In the genomic region with DNA sequence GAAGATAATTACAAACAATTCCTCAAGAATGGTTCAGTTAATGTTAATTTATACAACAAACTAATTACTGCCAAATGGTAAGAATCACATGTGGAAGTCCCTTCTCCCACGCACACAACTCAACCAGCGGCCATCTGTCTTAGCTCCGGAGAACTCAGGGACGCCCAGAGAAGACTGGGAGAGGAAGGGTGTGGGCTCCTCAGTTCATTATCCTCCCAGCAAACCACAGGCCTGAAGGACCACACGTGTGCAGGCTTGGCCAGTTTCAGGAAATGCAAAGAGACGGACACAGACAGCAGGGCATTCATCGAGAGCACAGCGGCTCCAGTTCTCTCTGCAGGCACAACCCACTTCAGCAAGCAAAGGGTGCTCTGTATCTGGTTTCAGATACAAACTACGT, we compare ENCODE assay signal across 10 mouse cellular contexts.
DNase-seq lines count a peak whose midpoint lies in the region; ATAC-seq and TF ChIP-seq lines count a peak whose summit lies in the region.
"Had no signal": no experiment of that assay in that cellular context is flagged by ENCODE, and none has a peak within 500 bp of the region (broad histone marks: within the 10 kb centered on the region; RNA-seq: fewer than 3 reads in every experiment).

No protein-coding gene starts in this region.

- DNase-seq in cerebellum, postnatal 10 days, result peak; percentile 36 to 42
- no peak for DNase-seq in cerebellum, adult 9-11 months
- DNase-seq in layer of hippocampus, adult 11-12 months (ENCODE audit: low spot score), result peak; percentile 57
- DNase-seq in layer of hippocampus, postnatal 25 days (ENCODE audit: extremely low spot score in 1 of 2, low spot score in 1 of 2), result no peak
- peak; percentile 31 to 61 for DNase-seq in layer of hippocampus, adult 2 months (ENCODE audit: low spot score in 2 of 2)
- DNase-seq in right cerebral cortex, adult 2 months (ENCODE audit: low spot score in 2 of 2), result peak; percentile 58 to 63
- DNase-seq: cerebellum, adult 9-10 months; liver, embryonic 13.5 days had no signal

- H3K27ac ChIP-seq in layer of hippocampus, adult 2 months, result peak overlapping the region; percentile 43; the same call in 1 of the 2 replicates
- no peak overlapping the region for H3K27ac ChIP-seq in intestine, postnatal 0 days (ENCODE audit: low read depth, low read length)
- H3K27ac ChIP-seq: liver, embryonic 13.5 days had no signal

- H3K27me3 ChIP-seq in intestine, postnatal 0 days (replicated peaks; ENCODE audit: control insufficient read depth, insufficient read depth, low read length), result no peaks in the 10 kb centered on the region
- H3K27me3 ChIP-seq: liver, embryonic 13.5 days had no signal

- WGBS in intestine, postnatal 0 days, result 55% methylated on average over 9 of the region's 9 CpGs

- no peak overlapping the region for H3K4me3 ChIP-seq in layer of hippocampus, adult 2 months
- H3K4me3 ChIP-seq in intestine, postnatal 0 days (ENCODE audit: low read depth, low read length), result no peak overlapping the region
- H3K4me3 ChIP-seq: liver, embryonic 13.5 days had no signal

- H3K9ac ChIP-seq in intestine, postnatal 0 days (ENCODE audit: low read depth, low read length), result no peak overlapping the region
- H3K9ac ChIP-seq: liver, embryonic 13.5 days had no signal

- H3K4me2 ChIP-seq in intestine, postnatal 0 days (replicated peaks; ENCODE audit: low read depth), result no peak overlapping the region
- H3K4me2 ChIP-seq: liver, embryonic 13.5 days had no signal

- no peak for ATAC-seq in intestine, postnatal 0 days
- no peak for ATAC-seq in megakaryocyte-erythroid progenitor cell, adult 5-6 weeks (replicated peaks; ENCODE audit: low FRiP score, low TSS enrichment, poor library complexity, severe bottlenecking)

- TF ChIP-seq CTCF in layer of hippocampus, adult 2 months (conservative IDR thresholded peaks at IDR 0.05), result no peak
- TF ChIP-seq CTCF in intestine, postnatal 0 days (IDR thresholded peaks at IDR 0.05; ENCODE audit: low read depth), result no peak

- no peaks in the 10 kb centered on the region for H3K4me1 ChIP-seq in intestine, postnatal 0 days (replicated peaks; ENCODE audit: control insufficient read depth, insufficient read depth, low read length)
- H3K4me1 ChIP-seq: liver, embryonic 13.5 days had no signal

- no peaks in the 10 kb centered on the region for H3K9me3 ChIP-seq in intestine, postnatal 0 days (ENCODE audit: control insufficient read depth)
- H3K9me3 ChIP-seq: liver, embryonic 13.5 days had no signal

- H3K36me3 ChIP-seq in intestine, postnatal 0 days (ENCODE audit: control insufficient read depth, insufficient read depth), result no peaks in the 10 kb centered on the region
- H3K36me3 ChIP-seq: liver, embryonic 13.5 days had no signal

Comparison
In these comparisons a context has a peak if more than half of its experiments do, and no peak if none do; other contexts are left out.
1. DNase-seq: peak in cerebellum, postnatal 10 days (2 of 2), layer of hippocampus, adult 11-12 months (single experiment), layer of hippocampus, adult 2 months (2 of 2) and right cerebral cortex, adult 2 months (2 of 2); none in cerebellum, adult 9-11 months (single experiment) and layer of hippocampus, postnatal 25 days (0 of 2).